Mouse (Mus musculus) limb, embryonic 11.5 days (tissue): ENCODE measurements at regions not wholly inside any gene's neighbourhood (a gene's known extent, or its start where the extent isn't known, plus 50 kb on each side); places are given as distances from the start of the nearest gene placed in this dataset.

Experiments
- ATAC-seq: fragments of 200-750 bp; cut with Nextera tagmentation; 2 replicates; pipeline ENCODE4 v1.8.0; 2017; ENCODE audit warnings: low read depth; ENCODE audit not compliant: insufficient number of reproducible peaks, low FRiP score, low TSS enrichment
- DNase-seq: peaks from one replicate; pipeline ENCODE4 v3.0.0-alpha.2; 2015; ENCODE audit warnings: low spot score
- H3K27ac ChIP-seq: fragments of 300-500 bp; sonication (generic); replicated peaks from 2 replicates; pipeline ENCODE4 v1.5.1; 2014; ENCODE audit warnings: low read depth, mild to moderate bottlenecking, low read length
- H3K27me3 ChIP-seq: fragments of 300-500 bp; sonication (generic); 2 replicates; pipeline ENCODE4 v1.6.1; 2014; ENCODE audit warnings: mild to moderate bottlenecking, low read length, mixed read lengths; ENCODE audit not compliant: control insufficient read depth, insufficient read depth
- H3K36me3 ChIP-seq: fragments of 300-500 bp; sonication (generic); 2 replicates; pipeline ENCODE4 v1.6.1; 2014; ENCODE audit warnings: mild to moderate bottlenecking, low read length, moderate library complexity, mixed read lengths; ENCODE audit not compliant: control insufficient read depth, insufficient read depth
- H3K4me1 ChIP-seq: fragments of 300-500 bp; sonication (generic); 2 replicates; pipeline ENCODE4 v1.6.1; 2014; ENCODE audit warnings: low read length, mixed read lengths; ENCODE audit not compliant: control insufficient read depth, insufficient read depth
- H3K4me2 ChIP-seq: fragments of 300-500 bp; sonication (generic); 2 replicates; pipeline ENCODE4 v1.6.1; 2014; ENCODE audit warnings: low read depth, mild to moderate bottlenecking, moderate library complexity; ENCODE audit not compliant: severe bottlenecking
- H3K4me3 ChIP-seq: fragments of 300-500 bp; sonication (generic); 2 replicates; pipeline ENCODE4 v1.5.1; 2014; ENCODE audit warnings: low read depth, low read length
- H3K9ac ChIP-seq: fragments of 300-500 bp; sonication (generic); 2 replicates; pipeline ENCODE4 v1.6.1; 2014; ENCODE audit warnings: mild to moderate bottlenecking, low read length
- H3K9me3 ChIP-seq: fragments of 300-500 bp; sonication (generic); 2 replicates; pipeline ENCODE4 v1.6.1; 2016; ENCODE audit warnings: low read length; ENCODE audit not compliant: control insufficient read depth
- WGBS: fragments of 180-500 bp; shearing (Covaris S2); extraction: QIAGEN DNeasy Blood & Tissue Kit; methylation state at CpG from one replicate; pipeline ENCODE4 v1.1.7; 2014; 5-methylcytosine and 5-hydroxymethylcytosine counted together

DNA sequence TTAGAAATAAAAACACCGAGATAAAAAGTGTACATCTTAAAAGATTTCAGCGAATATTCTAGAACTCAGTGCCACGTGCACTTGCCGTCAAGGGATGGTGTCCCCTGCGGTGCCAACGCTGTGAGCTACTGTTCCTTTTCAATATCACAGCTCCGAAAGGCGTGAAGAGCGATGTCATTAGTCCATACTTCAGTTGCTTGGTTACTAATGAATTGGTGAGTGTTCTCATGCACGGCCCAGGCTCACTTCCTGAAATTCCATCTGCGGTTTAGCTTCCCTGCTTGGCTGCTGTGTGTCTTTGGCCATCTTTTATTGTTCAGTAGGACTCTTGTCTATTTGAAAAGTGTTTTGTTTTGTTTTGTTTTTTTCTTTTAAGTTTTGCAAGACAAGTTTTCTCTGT, 93.2 kb downstream of the Tfap2c start:
- no peaks in the 10 kb centered on the region for H3K9me3 ChIP-seq
- 80% methylated on average over 11 of the region's 11 CpGs for WGBS
- H3K9ac ChIP-seq = no peak overlapping the region
- 0 out of 2 replicates have a peak, but pooled peaks cover 10% of the 10 kb centered on the region for H3K4me1 ChIP-seq
- H3K4me2 ChIP-seq = no peak overlapping the region
- no peak overlapping the region for H3K4me3 ChIP-seq
- H3K27ac ChIP-seq = no peak overlapping the region
- H3K36me3 ChIP-seq = no peaks in the 10 kb centered on the region
- H3K27me3 ChIP-seq = no peaks in the 10 kb centered on the region
- ATAC-seq (no peak), DNase-seq (no peak)

DNA sequence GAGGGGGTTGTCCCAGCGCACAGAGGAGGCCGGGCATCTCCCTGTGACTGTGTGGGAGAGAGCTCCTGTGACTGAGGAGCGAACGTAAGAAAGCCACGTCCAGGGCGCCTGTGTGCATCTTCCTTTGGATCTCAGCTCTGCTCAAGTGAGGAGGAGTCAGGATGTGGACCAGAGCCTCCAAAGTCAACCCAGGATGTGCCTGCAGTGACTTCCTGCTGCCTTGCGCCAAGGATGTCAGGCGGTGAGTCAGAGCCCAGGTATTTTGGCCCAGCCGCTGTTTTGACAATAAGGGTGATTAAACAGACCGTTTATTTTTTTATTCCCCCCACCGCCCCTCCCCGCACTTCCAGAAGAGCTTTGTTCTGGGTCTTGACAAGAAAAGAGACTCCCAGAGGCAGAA, 94.5 kb downstream of the Tfap2c start:
- H3K9ac ChIP-seq = no peak overlapping the region
- H3K27me3 ChIP-seq = no peaks in the 10 kb centered on the region
- no peak for ATAC-seq
- no peak overlapping the region for H3K4me2 ChIP-seq
- 0 out of 2 replicates have a peak overlapping the region, but pooled peaks have one; percentile 39 for H3K27ac ChIP-seq
- H3K4me3 ChIP-seq = no peak overlapping the region
- 0 out of 2 replicates have a peak, but pooled peaks cover 10% of the 10 kb centered on the region for H3K4me1 ChIP-seq
- DNase-seq = peak; percentile 39
- H3K36me3 ChIP-seq = no peaks in the 10 kb centered on the region
- WGBS = 30% methylated on average over 12 of the region's 12 CpGs
- no peaks in the 10 kb centered on the region for H3K9me3 ChIP-seq

DNA sequence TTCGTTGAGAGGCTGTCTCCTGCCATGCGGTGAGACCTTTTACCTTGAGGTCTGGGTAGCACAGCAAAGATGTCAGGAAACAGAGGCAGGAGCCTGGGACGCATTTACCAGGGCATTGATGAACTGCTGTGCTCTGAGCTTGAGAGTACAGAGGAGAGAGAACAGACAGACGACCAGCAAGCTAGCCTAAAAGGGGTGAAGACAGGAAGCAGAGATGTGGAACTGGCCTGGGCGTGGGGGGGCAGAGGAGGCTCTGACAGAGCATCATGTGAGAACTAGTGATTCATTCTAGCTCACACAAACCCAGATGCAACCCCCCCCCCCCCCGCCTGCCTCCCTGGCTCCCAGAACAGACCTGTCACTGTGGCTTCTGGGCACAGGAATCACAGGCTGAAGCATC, 95.1 kb downstream of the Tfap2c start:
- no peak for DNase-seq
- Histone ChIP-seq H3K9me3 (no peaks in the 10 kb centered on the region), H3K4me3 (no peak overlapping the region), H3K9ac (no peak overlapping the region), H3K4me2 (no peak overlapping the region), H3K27me3 (no peaks in the 10 kb centered on the region), H3K36me3 (no peaks in the 10 kb centered on the region), H3K27ac (no peak overlapping the region), H3K4me1 (0 out of 2 replicates have a peak, but pooled peaks cover 10% of the 10 kb centered on the region)
- 37% methylated on average over 6 of the region's 6 CpGs for WGBS
- no peak for ATAC-seq

DNA sequence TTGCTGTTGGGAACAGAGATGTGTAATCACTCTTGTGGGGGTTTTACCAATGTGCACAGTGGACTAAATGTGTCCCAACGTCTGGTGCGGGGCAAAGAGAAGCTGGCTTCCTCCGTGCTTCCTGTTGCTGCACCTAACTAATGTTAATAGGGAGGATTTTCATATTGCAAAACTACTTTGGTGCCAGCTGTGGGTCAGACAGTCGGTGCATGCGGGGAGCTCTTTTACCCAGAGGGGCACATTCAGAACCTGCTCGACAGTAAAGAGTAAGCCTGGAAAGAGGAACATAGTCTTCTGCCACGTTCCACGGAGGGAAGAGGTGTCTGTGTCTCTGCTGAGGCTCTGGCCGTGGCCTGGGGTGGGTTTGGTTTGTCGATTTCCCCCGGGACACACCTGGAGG, 98.7 kb downstream of the Tfap2c start:
- no peaks in the 10 kb centered on the region for H3K36me3 ChIP-seq
- no peak overlapping the region for H3K4me3 ChIP-seq
- H3K4me2 ChIP-seq = no peak overlapping the region
- H3K27ac ChIP-seq = no peak overlapping the region; the same call in 1 of the 2 replicates
- H3K9ac ChIP-seq = no peak overlapping the region
- WGBS = 77% methylated on average over 11 of the region's 11 CpGs
- H3K27me3 ChIP-seq = no peaks in the 10 kb centered on the region
- ATAC-seq (no peak), DNase-seq (no peak)
- no peaks in the 10 kb centered on the region for H3K9me3 ChIP-seq
- H3K4me1 ChIP-seq = 0 out of 2 replicates have a peak, but pooled peaks cover 10% of the 10 kb centered on the region

DNA sequence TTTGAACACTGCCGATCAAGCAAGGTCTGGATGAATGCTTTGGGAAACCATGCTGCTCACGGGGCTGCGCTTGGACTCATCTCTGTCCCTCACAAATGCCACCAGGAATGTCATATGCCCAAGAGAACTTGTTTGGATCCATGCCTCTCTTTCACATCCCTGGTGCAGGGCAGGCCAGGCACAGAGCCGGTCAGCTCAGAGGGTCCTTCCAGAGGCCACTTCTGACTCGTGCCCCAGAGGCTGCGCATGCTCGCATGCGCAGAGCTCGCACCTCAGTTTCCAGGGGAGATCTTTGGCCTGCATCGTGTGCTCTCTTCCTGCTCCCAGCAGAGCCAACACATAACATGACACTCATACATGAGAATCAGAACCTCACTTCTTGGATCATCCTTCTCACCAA, 111.1 kb downstream of the Tfap2c start:
- Histone ChIP-seq H3K4me1 (peaks cover 32% of the 10 kb centered on the region), H3K9ac (0 out of 2 replicates have a peak overlapping the region, but pooled peaks have one; percentile 2), H3K9me3 (no peaks in the 10 kb centered on the region), H3K27ac (peak overlapping the region; percentile 74; the same call in 1 of the 2 replicates), H3K36me3 (no peaks in the 10 kb centered on the region), H3K27me3 (no peaks in the 10 kb centered on the region), H3K4me3 (no peak overlapping the region), H3K4me2 (no peak overlapping the region)
- ATAC-seq = no peak
- DNase-seq = peak; percentile 52
- WGBS = 43% methylated on average over 10 of the region's 10 CpGs

DNA sequence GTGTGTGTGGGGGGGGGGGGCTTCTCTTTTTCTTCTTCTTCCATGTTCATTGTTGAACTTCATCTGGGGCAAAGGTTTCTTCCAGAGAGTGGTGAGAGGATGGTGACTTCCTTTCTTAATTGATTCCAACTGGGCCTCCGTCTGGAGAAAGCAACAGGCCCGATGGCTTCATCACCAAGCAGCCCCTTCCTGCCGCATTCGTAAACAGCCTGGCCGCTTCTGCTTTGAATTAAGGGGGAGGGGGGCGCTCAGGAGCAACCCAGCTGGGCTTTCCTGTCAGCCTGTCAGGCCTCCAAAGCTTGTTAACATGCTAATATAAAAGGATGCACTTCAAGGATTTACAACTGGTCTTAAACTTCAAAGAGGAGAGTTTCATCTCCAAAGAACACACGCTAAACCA, 111.5 kb downstream of the Tfap2c start:
- Histone ChIP-seq H3K9ac (no peak overlapping the region), H3K4me3 (no peak overlapping the region), H3K9me3 (no peaks in the 10 kb centered on the region), H3K4me2 (peak overlapping the region; percentile 24), H3K4me1 (peaks cover 32% of the 10 kb centered on the region), H3K27me3 (no peaks in the 10 kb centered on the region), H3K27ac (peak overlapping the region; percentile 74; the same call in 1 of the 2 replicates), H3K36me3 (no peaks in the 10 kb centered on the region)
- peak; percentile 55; the same call in 1 of the 2 replicates for ATAC-seq
- peak; percentile 86 for DNase-seq
- 2% methylated on average over 7 of the region's 7 CpGs for WGBS

DNA sequence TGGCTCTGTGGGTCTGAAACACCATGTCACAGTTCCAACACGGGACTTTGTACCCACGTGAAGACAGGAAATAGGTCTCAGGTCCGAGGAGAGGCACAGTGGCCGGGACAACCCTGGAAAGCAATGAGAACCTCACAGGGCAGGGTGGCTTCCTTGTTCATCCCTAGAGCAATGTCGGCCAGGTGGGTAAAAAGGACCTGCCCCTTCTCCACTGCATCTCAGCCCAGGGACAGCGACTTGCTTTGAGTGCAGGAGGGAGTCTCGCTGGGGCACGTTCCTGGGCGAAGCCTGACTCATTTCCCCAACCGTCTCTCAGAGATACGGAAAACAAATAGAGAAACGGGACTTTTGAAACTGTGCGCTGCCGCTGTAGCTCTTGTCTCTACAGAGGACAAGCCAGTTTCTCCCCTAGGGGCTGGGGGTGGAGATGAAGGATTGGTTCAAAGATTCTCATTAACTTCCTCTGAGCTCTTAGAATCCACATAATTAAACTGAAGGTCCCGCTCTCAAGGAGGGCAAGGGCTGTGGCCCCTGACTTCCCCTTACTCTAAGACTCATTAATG, 112.1 kb downstream of the Tfap2c start:
- H3K4me1 ChIP-seq = peaks cover 32% of the 10 kb centered on the region
- H3K4me3 ChIP-seq = no peak overlapping the region
- DNase-seq (peak; percentile 54), ATAC-seq (no peak)
- H3K36me3 ChIP-seq = no peaks in the 10 kb centered on the region
- peak overlapping the region; percentile 24 for H3K4me2 ChIP-seq
- H3K9ac ChIP-seq = 0 out of 2 replicates have a peak overlapping the region, but pooled peaks have one; percentile 22
- no peaks in the 10 kb centered on the region for H3K27me3 ChIP-seq
- no peaks in the 10 kb centered on the region for H3K9me3 ChIP-seq
- 1% methylated on average over 15 of the region's 15 CpGs for WGBS
- H3K27ac ChIP-seq = peak overlapping the region; percentile 30; the same call in 1 of the 2 replicates

DNA sequence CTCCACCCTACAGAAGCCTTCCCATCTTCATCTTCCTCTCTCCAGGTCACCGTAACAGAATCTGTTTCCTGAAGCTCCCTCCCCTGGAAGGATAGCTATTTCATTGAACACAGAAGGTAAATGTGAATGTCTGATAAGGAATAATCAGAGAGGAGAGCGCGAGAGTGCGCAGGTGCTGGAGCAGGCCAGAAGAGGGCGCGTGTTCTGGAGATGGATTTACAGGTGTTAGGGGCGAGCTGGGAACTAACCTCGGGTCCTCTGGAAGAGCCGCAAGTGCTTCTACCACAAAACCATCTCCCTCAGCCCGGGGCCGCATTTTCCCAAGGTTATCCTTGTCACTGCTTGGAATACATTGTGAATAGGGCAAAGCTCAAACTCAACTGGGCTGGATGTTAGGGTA, 112.8 kb downstream of the Tfap2c start:
- H3K27me3 ChIP-seq = no peaks in the 10 kb centered on the region
- peaks cover 32% of the 10 kb centered on the region for H3K4me1 ChIP-seq
- DNase-seq = no peak
- WGBS = 45% methylated on average over 11 of the region's 11 CpGs
- no peak overlapping the region for H3K9ac ChIP-seq
- no peak for ATAC-seq
- H3K9me3 ChIP-seq = no peaks in the 10 kb centered on the region
- no peaks in the 10 kb centered on the region for H3K36me3 ChIP-seq
- H3K4me2 ChIP-seq = no peak overlapping the region
- no peak overlapping the region for H3K27ac ChIP-seq
- H3K4me3 ChIP-seq = no peak overlapping the region

DNA sequence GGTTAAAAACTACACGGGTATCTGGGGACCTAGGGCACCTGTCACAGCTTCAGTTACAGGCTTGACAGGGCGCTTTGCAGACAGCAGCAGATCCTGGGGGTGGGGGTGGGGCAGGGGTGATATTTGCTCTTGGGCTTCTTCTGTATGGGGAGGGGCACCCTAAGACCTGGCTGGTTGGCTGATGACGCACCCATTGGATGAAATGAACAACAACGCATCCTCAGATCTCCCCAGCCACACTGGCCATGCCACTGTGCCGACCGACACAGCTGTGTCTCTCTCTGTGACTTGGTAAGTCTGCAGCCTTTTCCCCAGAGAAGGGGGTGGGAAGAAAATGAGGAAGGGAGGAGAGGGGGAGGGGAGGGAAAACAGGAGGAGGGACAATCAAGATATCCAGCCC, 114.3 kb downstream of the Tfap2c start:
- Histone ChIP-seq H3K4me2 (peak overlapping the region; percentile 28), H3K27ac (no peak overlapping the region), H3K9ac (no peak overlapping the region), H3K27me3 (no peaks in the 10 kb centered on the region), H3K4me3 (no peak overlapping the region), H3K36me3 (no peaks in the 10 kb centered on the region), H3K9me3 (no peaks in the 10 kb centered on the region), H3K4me1 (peaks cover 32% of the 10 kb centered on the region)
- ATAC-seq = no peak
- no peak for DNase-seq
- WGBS = 1% methylated on average over 6 of the region's 6 CpGs
